23 mouse cellular contexts compared by ENCODE assay signal in genomic region chr11:103645731-103646130, GRCm38 (mm10). TPM values are rescaled to one million over a fixed set of nuclear protein-coding genes. Genes with fewer than 3 reads are reported as not detected.
A peak's percentile ranks its signal among the peaks of the same experiment; 100 is the strongest.
DNase-seq lines count a peak whose midpoint lies in the region; ATAC-seq and TF ChIP-seq lines count a peak whose summit lies in the region.
"Had no signal": no experiment of that assay in that cellular context is flagged by ENCODE, and none has a peak within 500 bp of the region (broad histone marks: within the 10 kb centered on the region; RNA-seq: fewer than 3 reads in every experiment).

No protein-coding gene starts in this region.

- peaks cover 7% of the 10 kb centered on the region; the same call in 1 of the 2 replicates for H3K27me3 ChIP-seq in cerebellum, adult 2 months (ENCODE audit: control insufficient read depth, insufficient read depth, low read length)
- peaks cover 46% of the 10 kb centered on the region for H3K27me3 ChIP-seq in intestine, embryonic 14.5 days (replicated peaks; ENCODE audit: control insufficient read depth, insufficient read depth, low read length)
- H3K27me3 ChIP-seq in intestine, embryonic 16.5 days (replicated peaks; ENCODE audit: control insufficient read depth, insufficient read depth, low read length), result peaks cover 41% of the 10 kb centered on the region

- WGBS in cerebellum, adult 2 months, result 17% methylated on average over 8 of the region's 8 CpGs
- WGBS in intestine, embryonic 14.5 days, result 41% methylated on average over 8 of the region's 8 CpGs
- WGBS in intestine, embryonic 16.5 days, result 47% methylated on average over 8 of the region's 8 CpGs

- H3K27ac ChIP-seq in cerebellum, adult 2 months (ENCODE audit: insufficient read depth, low read length), result no peak overlapping the region
- H3K27ac ChIP-seq in intestine, embryonic 14.5 days (ENCODE audit: low read depth), result no peak overlapping the region
- H3K27ac ChIP-seq in intestine, embryonic 16.5 days (ENCODE audit: low read length), result no peak overlapping the region
- H3K27ac ChIP-seq: forebrain, embryonic 15.5 days; heart, embryonic 15.5 days; hindbrain, embryonic 14.5 days; limb, embryonic 13.5 days; lung, embryonic 15.5 days; stomach, embryonic 15.5 days had no signal

- no peak overlapping the region for H3K9ac ChIP-seq in intestine, embryonic 14.5 days (ENCODE audit: low read length)
- H3K9ac ChIP-seq in intestine, embryonic 16.5 days (ENCODE audit: low read depth, low read length), result no peak overlapping the region
- H3K9ac ChIP-seq: forebrain, embryonic 15.5 days; heart, embryonic 15.5 days; hindbrain, embryonic 14.5 days; limb, embryonic 13.5 days; lung, embryonic 15.5 days; stomach, embryonic 15.5 days had no signal

- H3K4me3 ChIP-seq in cerebellum, adult 2 months (replicated peaks; ENCODE audit: insufficient read depth, low read depth, low read length), result no peak overlapping the region
- no peak overlapping the region for H3K4me3 ChIP-seq in intestine, embryonic 14.5 days (ENCODE audit: low read depth, low read length)
- H3K4me3 ChIP-seq in intestine, embryonic 16.5 days (ENCODE audit: low read length), result no peak overlapping the region
- H3K4me3 ChIP-seq: forebrain, embryonic 15.5 days; heart, embryonic 15.5 days; limb, embryonic 13.5 days; lung, embryonic 15.5 days; stomach, embryonic 15.5 days had no signal

- no peaks in the 10 kb centered on the region for H3K36me3 ChIP-seq in intestine, embryonic 14.5 days (ENCODE audit: control insufficient read depth, insufficient read depth, low read length)
- no peaks in the 10 kb centered on the region for H3K36me3 ChIP-seq in intestine, embryonic 16.5 days (ENCODE audit: control insufficient read depth, insufficient read depth, low read length)
- H3K36me3 ChIP-seq: forebrain, embryonic 15.5 days; heart, embryonic 15.5 days; limb, embryonic 13.5 days; lung, embryonic 15.5 days; stomach, embryonic 15.5 days had no signal

- ATAC-seq in intestine, embryonic 14.5 days (replicated peaks; ENCODE audit: low FRiP score, low TSS enrichment, low read depth), result no peak
- no peak for ATAC-seq in intestine, embryonic 16.5 days
- ATAC-seq: forebrain, embryonic 15.5 days had no signal

- no peaks in the 10 kb centered on the region for H3K9me3 ChIP-seq in intestine, embryonic 14.5 days (ENCODE audit: control insufficient read depth, low read length)
- no peaks in the 10 kb centered on the region for H3K9me3 ChIP-seq in intestine, embryonic 16.5 days (ENCODE audit: control insufficient read depth, low read length)
- H3K9me3 ChIP-seq: forebrain, embryonic 15.5 days; heart, embryonic 15.5 days; limb, embryonic 13.5 days; lung, embryonic 15.5 days; stomach, embryonic 15.5 days had no signal

- TF ChIP-seq CTCF in cerebellum, adult 2 months (IDR thresholded peaks at IDR 0.05; ENCODE audit: borderline replicate concordance, insufficient read depth, low read depth, low read length), result no peak

- peaks cover 18% of the 10 kb centered on the region for H3K4me1 ChIP-seq in cerebellum, adult 2 months (ENCODE audit: control insufficient read depth, insufficient read depth, low read length)
- no peaks in the 10 kb centered on the region for H3K4me1 ChIP-seq in intestine, embryonic 14.5 days (replicated peaks; ENCODE audit: control insufficient read depth, insufficient read depth, low read length)
- H3K4me1 ChIP-seq in intestine, embryonic 16.5 days (ENCODE audit: control insufficient read depth, insufficient read depth, low read length), result peaks cover 8% of the 10 kb centered on the region; the same call in 1 of the 2 replicates

- peak; percentile 40 to 74 for DNase-seq in cerebellum, adult 2 months
- DNase-seq in cerebellum, postnatal 10 days, result no peak
- peak; percentile 29 for DNase-seq in intestine, embryonic 14.5 days (ENCODE audit: low spot score)
- DNase-seq in 3T3-L1 (ENCODE audit: low read depth, low spot score), result peak; percentile 26
- DNase-seq in cerebellum, adult 9-10 months, result peak; percentile 45
- no peak for DNase-seq in natural killer cell, adult 2 months (ENCODE audit: low spot score in 2 of 2)
- no peak for DNase-seq in right cerebral cortex, postnatal 4 days
- DNase-seq: adrenal gland, adult 2 months; embryo, embryonic 11 days; kidney, adult 11 months; kidney, postnatal 14 days; layer of hippocampus, adult 9-11 months; retina, postnatal 1 day; spleen, adult 18-20 months; thymus, postnatal 36 days had no signal

- TF ChIP-seq POLR2A in cerebellum, adult 2 months (IDR thresholded peaks at IDR 0.05; ENCODE audit: borderline replicate concordance, insufficient read depth, low read length), result no peak

- H3K4me2 ChIP-seq in intestine, embryonic 14.5 days (ENCODE audit: low read length), result no peak overlapping the region
- H3K4me2 ChIP-seq in intestine, embryonic 16.5 days (ENCODE audit: low read depth, low read length), result no peak overlapping the region
- H3K4me2 ChIP-seq: forebrain, embryonic 15.5 days; heart, embryonic 15.5 days; hindbrain, embryonic 14.5 days; limb, embryonic 13.5 days; lung, embryonic 15.5 days; stomach, embryonic 15.5 days had no signal

RNA-seq across cellular contexts. Expression of gene Rprml, which starts 3.6 kb away (rescaled TPM):
- polyA plus RNA-seq in cerebellum, adult 2 months (2012; rRNA removed), result 5.8 and 6.9 TPM in 2 replicates
- not detected in 2 replicates for polyA plus RNA-seq in intestine, embryonic 14.5 days (2014; fragmentation: Nextera tagmentation; extraction: Ambion mirVana)
- polyA plus RNA-seq in intestine, embryonic 16.5 days (2015; fragmentation: Nextera tagmentation; extraction: Ambion mirVana), result 0.44 and 0.81 TPM in 2 replicates
- polyA plus RNA-seq: C2C12; hindbrain, embryonic 14.5 days; lung, embryonic 15.5 days; stomach, embryonic 15.5 days had no signal

RNA-seq across cellular contexts. Expression of gene Lyzl6, which starts 7.0 kb away (rescaled TPM):
- polyA plus RNA-seq in cerebellum, adult 2 months (2012; rRNA removed), result 0.19 TPM in 1 of 2 replicates, not detected in the other
- not detected in 2 replicates for polyA plus RNA-seq in intestine, embryonic 14.5 days (2014; fragmentation: Nextera tagmentation; extraction: Ambion mirVana)
- polyA plus RNA-seq in intestine, embryonic 16.5 days (2015; fragmentation: Nextera tagmentation; extraction: Ambion mirVana), result not detected in 2 replicates
- polyA plus RNA-seq: adrenal gland, adult 2 months; C2C12; forebrain, embryonic 15.5 days; heart, embryonic 15.5 days; hindbrain, embryonic 14.5 days; limb, embryonic 13.5 days; lung, embryonic 15.5 days; stomach, embryonic 15.5 days had no signal

RNA-seq across cellular contexts. Expression of gene Gm884, which starts 24.8 kb away (rescaled TPM):
- polyA plus RNA-seq in cerebellum, adult 2 months (2012; rRNA removed), result not detected in 2 replicates
- polyA plus RNA-seq in intestine, embryonic 14.5 days (2014; fragmentation: Nextera tagmentation; extraction: Ambion mirVana), result not detected in 2 replicates
- polyA plus RNA-seq in intestine, embryonic 16.5 days (2015; fragmentation: Nextera tagmentation; extraction: Ambion mirVana), result not detected in 2 replicates
- polyA plus RNA-seq: adrenal gland, adult 2 months; C2C12; forebrain, embryonic 15.5 days; heart, embryonic 15.5 days; hindbrain, embryonic 14.5 days; limb, embryonic 13.5 days; lung, embryonic 15.5 days; stomach, embryonic 15.5 days had no signal

RNA-seq across cellular contexts. Expression of gene Gosr2, which starts 52.0 kb away (rescaled TPM):
- 86.5 and 87.4 TPM in 2 replicates for polyA plus RNA-seq in cerebellum, adult 2 months (2012; rRNA removed)
- 62.8 and 69.3 TPM in 2 replicates for polyA plus RNA-seq in intestine, embryonic 14.5 days (2014; fragmentation: Nextera tagmentation; extraction: Ambion mirVana)
- 73.3 and 76.3 TPM in 2 replicates for polyA plus RNA-seq in intestine, embryonic 16.5 days (2015; fragmentation: Nextera tagmentation; extraction: Ambion mirVana)

Comparison
In these comparisons a context has a peak if more than half of its experiments do, and no peak if none do; other contexts are left out.
1. DNase-seq: peak in cerebellum, adult 2 months (2 of 2), intestine, embryonic 14.5 days (single experiment), 3T3-L1 (single experiment) and cerebellum, adult 9-10 months (single experiment); none in cerebellum, postnatal 10 days (0 of 2), natural killer cell, adult 2 months (0 of 2) and right cerebral cortex, postnatal 4 days (single experiment).